Mouse (Mus musculus): ENCODE data around the gene Urm1. TPM values are rescaled to one million over a fixed set of nuclear protein-coding genes. Genes with fewer than 3 reads are reported as not detected.
"Not testable (repeated sequence)": the region's sequence is repeated elsewhere in the genome, so short reads cannot be mapped to it uniquely, and the experiment has no call there.

Gene Urm1
- polyA plus RNA-seq, 1 experiment from 2014 or later: 23.8 TPM

DNA sequence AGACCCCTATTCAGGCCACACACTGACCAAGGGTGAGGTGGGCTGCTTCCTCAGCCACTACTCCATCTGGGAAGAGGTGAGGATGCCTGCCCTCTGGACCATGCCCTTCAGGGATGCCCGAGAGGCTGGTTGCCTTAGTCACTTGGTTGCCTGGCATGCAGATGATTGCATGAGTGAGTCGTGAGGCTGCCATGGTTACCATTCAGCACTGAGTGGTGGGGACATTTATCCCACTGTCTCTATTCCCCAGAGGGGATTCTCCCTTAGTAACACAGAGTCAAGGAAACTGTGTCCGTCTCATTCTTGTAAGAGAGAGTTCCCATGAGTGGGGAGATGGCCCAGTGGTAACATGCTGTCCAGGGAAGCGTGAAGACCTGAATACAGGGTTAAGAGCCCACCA, 58.2 kb downstream of the Urm1 start:
- Histone ChIP-seq H3K4me3 (replicated peaks) (no peak overlapping the region), H3K9ac (no peak overlapping the region), H3K27me3 (replicated peaks) (no peaks in the 10 kb centered on the region), H3K9me3 (no peaks in the 10 kb centered on the region), H3K4me2 (replicated peaks) (no peak overlapping the region), H3K27ac (no peak overlapping the region), H3K36me3 (0 out of 2 replicates have a peak, but pooled peaks cover 4% of the 10 kb centered on the region), H3K4me1 (replicated peaks) (no peaks in the 10 kb centered on the region)
- WGBS: 75% methylated on average over 4 of the region's 4 CpGs
- no peak for ATAC-seq

GRCm38 (mm10) chr2:29879191-29879590, 59.3 kb downstream of the Urm1 start:
- H3K9ac ChIP-seq: no peak overlapping the region
- no peak overlapping the region for H3K4me3 ChIP-seq (replicated peaks)
- peak; percentile 73 for ATAC-seq
- no peak overlapping the region for H3K27ac ChIP-seq
- H3K9me3 ChIP-seq: no peaks in the 10 kb centered on the region
- no peaks in the 10 kb centered on the region for H3K36me3 ChIP-seq
- no peaks in the 10 kb centered on the region for H3K4me1 ChIP-seq (replicated peaks)
- 53% methylated on average over 8 of the region's 8 CpGs for WGBS
- H3K4me2 ChIP-seq (replicated peaks): no peak overlapping the region
- no peaks in the 10 kb centered on the region for H3K27me3 ChIP-seq (replicated peaks)

DNA sequence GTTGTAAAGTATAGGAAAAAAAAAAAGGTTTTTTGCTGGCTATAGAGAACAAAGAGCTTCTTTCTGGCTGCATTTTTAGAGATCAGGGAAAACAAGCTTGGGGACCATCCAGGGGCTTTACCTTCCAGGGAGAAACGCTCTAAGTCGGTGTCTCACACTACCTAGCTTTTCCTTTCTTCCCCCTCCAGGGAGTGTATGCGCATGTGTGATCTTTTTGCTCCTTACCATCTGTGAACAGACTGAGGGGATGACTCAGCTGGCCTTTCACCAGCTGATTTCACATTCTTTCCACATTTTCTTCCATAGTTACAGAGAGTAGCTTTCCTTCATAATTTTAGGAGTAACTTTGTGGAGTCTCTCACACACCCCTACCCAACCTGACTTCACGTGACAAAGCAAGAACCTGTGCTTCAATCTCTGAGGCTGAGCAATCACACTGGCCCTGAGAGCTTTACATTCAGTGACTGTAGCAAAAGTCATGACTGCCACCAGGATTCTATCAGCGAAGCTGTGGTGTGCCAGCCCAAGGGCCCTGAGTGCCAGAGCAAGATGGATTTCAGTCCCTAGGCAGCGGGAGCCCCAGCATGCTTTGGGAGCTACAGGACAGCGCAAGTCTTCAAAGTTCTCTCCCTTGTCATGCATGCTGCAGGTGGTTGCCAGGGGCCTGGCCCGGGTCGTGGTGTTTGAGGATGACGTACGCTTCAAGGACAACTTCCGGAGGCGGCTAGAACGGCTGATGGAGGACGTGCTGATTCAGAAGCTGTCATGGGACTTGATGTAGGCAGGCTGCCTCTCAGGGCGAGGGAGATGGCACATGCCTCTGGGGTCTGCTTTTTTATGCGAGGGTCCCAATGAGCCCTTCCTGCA, 60.3 kb downstream of the Urm1 start:
- Histone ChIP-seq H3K27ac (no peak overlapping the region), H3K27me3 (replicated peaks) (no peaks in the 10 kb centered on the region), H3K36me3 (no peaks in the 10 kb centered on the region), H3K9ac (no peak overlapping the region), H3K4me1 (replicated peaks) (no peaks in the 10 kb centered on the region), H3K4me2 (replicated peaks) (no peak overlapping the region), H3K9me3 (no peaks in the 10 kb centered on the region), H3K4me3 (replicated peaks) (no peak overlapping the region)
- 71% methylated on average over 17 of the region's 17 CpGs for WGBS
- no peak for ATAC-seq

DNA sequence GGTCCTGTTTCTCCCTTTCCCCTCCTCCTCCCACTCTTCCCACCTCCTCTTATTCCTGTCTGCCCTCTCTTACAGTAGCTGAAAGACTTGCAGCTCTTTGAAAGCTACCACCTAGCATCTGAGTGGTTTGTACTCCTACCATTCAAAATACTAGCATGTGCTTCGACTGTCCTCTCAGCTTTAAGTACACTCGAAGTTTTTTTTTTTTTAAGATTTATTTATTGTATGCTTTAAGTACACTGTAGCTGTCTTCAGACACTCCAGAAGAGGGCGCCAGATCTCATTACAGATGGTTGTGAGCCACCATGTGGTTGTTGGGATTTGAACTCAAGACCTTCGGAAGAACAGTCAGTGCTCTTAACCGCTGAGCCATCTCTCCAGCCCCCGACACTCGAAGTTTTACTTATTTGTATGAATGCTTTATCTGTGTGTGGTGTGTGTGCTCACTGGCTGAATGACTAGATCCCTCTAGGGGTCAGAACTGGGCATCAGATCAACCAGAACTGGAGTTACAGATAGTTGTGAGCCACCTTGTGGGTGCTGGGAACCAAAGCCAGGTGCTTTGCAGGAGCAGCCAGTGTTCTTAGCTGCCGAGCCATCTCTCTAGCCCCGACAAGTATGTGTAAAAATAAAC, 66.9 kb downstream of the Urm1 start:
- WGBS: 81% methylated on average over 9 of the region's 9 CpGs
- H3K9ac ChIP-seq; ATAC-seq; H3K4me3 ChIP-seq (replicated peaks); H3K9me3 ChIP-seq; H3K27ac ChIP-seq; H3K27me3 ChIP-seq (replicated peaks); H3K4me2 ChIP-seq (replicated peaks); H3K36me3 ChIP-seq: not testable (repeated sequence)
- H3K4me1 ChIP-seq (replicated peaks): peaks cover 12% of the 10 kb centered on the region

GRCm38 (mm10) chr2:29889066-29889944, 69.4 kb downstream of the Urm1 start, which contains the start of gene Odf2:
Gene Odf2 (plus strand): TSS chr2:29889221.
- Histone ChIP-seq H3K9ac (peak within 1 kb of the TSS; percentile 90), H3K27me3 (replicated peaks) (no peaks in the 10 kb centered on the region), H3K27ac (peak within 1 kb of the TSS; percentile 91), H3K4me1 (replicated peaks) (peaks cover 12% of the 10 kb centered on the region), H3K4me2 (replicated peaks) (peak within 1 kb of the TSS; percentile 93), H3K36me3 (peaks cover 18% of the 10 kb centered on the region), H3K9me3 (no peaks in the 10 kb centered on the region), H3K4me3 (replicated peaks) (peak within 1 kb of the TSS; percentile 100)
- under 1% methylated on average over 70 of the region's 70 CpGs for WGBS
- ATAC-seq: peak; percentile 93

GRCm38 (mm10) chr2:29889991-29890833, 70.3 kb downstream of the Urm1 start:
- Histone ChIP-seq H3K36me3 (peaks cover 23% of the 10 kb centered on the region), H3K4me2 (replicated peaks) (peak overlapping the region; percentile 93), H3K4me1 (replicated peaks) (peaks cover 12% of the 10 kb centered on the region), H3K9me3 (no peaks in the 10 kb centered on the region), H3K4me3 (replicated peaks) (peak overlapping the region; percentile 100), H3K27ac (peak overlapping the region; percentile 91), H3K27me3 (replicated peaks) (no peaks in the 10 kb centered on the region), H3K9ac (peak overlapping the region; percentile 90)
- under 1% methylated on average over 58 of the region's 61 CpGs for WGBS
- ATAC-seq: peak; percentile 94

DNA sequence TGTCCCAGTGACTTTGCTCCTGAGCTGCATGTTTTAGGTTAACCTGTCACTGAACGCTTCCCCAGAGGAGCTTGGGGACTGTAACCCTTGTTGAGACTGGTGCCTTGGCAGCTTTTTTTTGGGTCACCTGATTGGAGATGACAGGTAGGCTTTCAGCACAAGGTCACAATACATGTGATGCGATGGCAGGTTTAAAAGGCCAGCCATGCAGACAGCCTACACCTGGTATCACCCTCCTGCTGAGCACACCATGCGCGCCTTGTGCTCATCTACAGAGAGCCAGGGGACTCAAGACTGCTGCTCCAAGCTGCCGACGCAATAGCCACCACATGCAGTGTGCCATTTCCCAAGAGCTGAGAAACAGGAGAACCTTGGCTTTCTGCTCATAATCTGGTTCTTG, 71.9 kb downstream of the Urm1 start:
- peaks cover 12% of the 10 kb centered on the region for H3K4me1 ChIP-seq (replicated peaks)
- peaks cover 31% of the 10 kb centered on the region for H3K36me3 ChIP-seq
- no peak overlapping the region for H3K4me2 ChIP-seq (replicated peaks)
- H3K4me3 ChIP-seq (replicated peaks): no peak overlapping the region
- no peaks in the 10 kb centered on the region for H3K27me3 ChIP-seq (replicated peaks)
- ATAC-seq: no peak
- no peak overlapping the region for H3K27ac ChIP-seq
- 90% methylated on average over 6 of the region's 6 CpGs for WGBS
- no peaks in the 10 kb centered on the region for H3K9me3 ChIP-seq
- no peak overlapping the region for H3K9ac ChIP-seq

Other genes with a start within 250 kb of the Urm1 start
- gene Rapgef1, start 200.4 kb upstream of the Urm1 start, polyA plus RNA-seq (2015; fragmentation: Nextera tagmentation; extraction: Ambion mirVana): 11.8 and 12.3 TPM in 2 replicates
- 0.43 and 1.3 TPM in 2 replicates for gene Gm13420, start 68.4 kb upstream of the Urm1 start, polyA plus RNA-seq (2015; fragmentation: Nextera tagmentation; extraction: Ambion mirVana)
- 0.33 and 0.95 TPM in 2 replicates for gene Gm13547, start 60.8 kb upstream of the Urm1 start, polyA plus RNA-seq (2015; fragmentation: Nextera tagmentation; extraction: Ambion mirVana)
- 45.7 and 56.6 TPM in 2 replicates for gene Coq4, start 32.6 kb upstream of the Urm1 start, polyA plus RNA-seq (2015; fragmentation: Nextera tagmentation; extraction: Ambion mirVana)
- 30.5 and 40.5 TPM in 2 replicates for gene Trub2, start 31.6 kb upstream of the Urm1 start, polyA plus RNA-seq (2015; fragmentation: Nextera tagmentation; extraction: Ambion mirVana)
- 31.8 and 35.2 TPM in 2 replicates for gene Slc27a4, start 17.4 kb upstream of the Urm1 start, polyA plus RNA-seq (2015; fragmentation: Nextera tagmentation; extraction: Ambion mirVana)
- 23.7 and 24.2 TPM in 2 replicates for gene Cercam, start 49.1 kb downstream of the Urm1 start, polyA plus RNA-seq (2015; fragmentation: Nextera tagmentation; extraction: Ambion mirVana)
- 43.0 and 44.9 TPM in 2 replicates for gene Odf2, start 69.1 kb downstream of the Urm1 start, polyA plus RNA-seq (2015; fragmentation: Nextera tagmentation; extraction: Ambion mirVana)
- 44.5 and 45.5 TPM in 2 replicates for gene Gle1, start 115.4 kb downstream of the Urm1 start, polyA plus RNA-seq (2015; fragmentation: Nextera tagmentation; extraction: Ambion mirVana)
- 73.3 and 82.9 TPM in 2 replicates for gene Sptan1, start 145.5 kb downstream of the Urm1 start, polyA plus RNA-seq (2015; fragmentation: Nextera tagmentation; extraction: Ambion mirVana)
- 20.9 and 24.7 TPM in 2 replicates for gene Wdr34, start 228.8 kb downstream of the Urm1 start, polyA plus RNA-seq (2015; fragmentation: Nextera tagmentation; extraction: Ambion mirVana)
- 437 and 494 TPM in 2 replicates for gene Set, start 237.3 kb downstream of the Urm1 start, polyA plus RNA-seq (2015; fragmentation: Nextera tagmentation; extraction: Ambion mirVana)